Mouse (Mus musculus) kidney, embryonic 15.5 days (tissue): ENCODE data around the gene Fgd5. TPM values are rescaled to one million over a fixed set of nuclear protein-coding genes. Genes with fewer than 3 reads are reported as not detected.
A peak's percentile ranks its signal among the peaks of the same experiment; 100 is the strongest.
"Not testable (repeated sequence)": the region's sequence is repeated elsewhere in the genome, so short reads cannot be mapped to it uniquely, and the experiment has no call there.

Source experiments
- ATAC-seq: fragments of 200-750 bp; cut with Nextera tagmentation; replicated peaks from 2 replicates; pipeline ENCODE4 v1.8.0; 2017; ENCODE audit warnings: moderate TSS enrichment; ENCODE audit not compliant: low FRiP score
- H3K27ac ChIP-seq: fragments of 300-500 bp; sonication (generic); 2 replicates; pipeline ENCODE4 v1.5.1; 2015; ENCODE audit warnings: mild to moderate bottlenecking, inconsistent platforms
- H3K27me3 ChIP-seq: fragments of 300-500 bp; sonication (generic); 2 replicates; pipeline ENCODE4 v1.6.1; 2015; ENCODE audit warnings: inconsistent platforms
- H3K36me3 ChIP-seq: fragments of 300-500 bp; sonication (generic); 2 replicates; pipeline ENCODE4 v1.6.1; 2015; ENCODE audit warnings: inconsistent platforms
- H3K4me1 ChIP-seq: fragments of 300-500 bp; sonication (generic); 2 replicates; pipeline ENCODE4 v1.6.1; 2015; ENCODE audit warnings: inconsistent platforms
- H3K4me2 ChIP-seq: fragments of 300-500 bp; sonication (generic); 2 replicates; pipeline ENCODE4 v1.6.1; 2015; ENCODE audit warnings: moderate library complexity, mild to moderate bottlenecking, inconsistent platforms
- H3K4me3 ChIP-seq: fragments of 300-500 bp; sonication (generic); replicated peaks from 2 replicates; pipeline ENCODE4 v1.5.1; 2015; ENCODE audit warnings: mild to moderate bottlenecking, inconsistent platforms
- H3K9ac ChIP-seq: fragments of 300-500 bp; sonication (generic); 2 replicates; pipeline ENCODE4 v1.6.1; 2015; ENCODE audit warnings: mild to moderate bottlenecking, inconsistent platforms
- H3K9me3 ChIP-seq: fragments of 300-500 bp; sonication (generic); replicated peaks from 2 replicates; pipeline ENCODE4 v1.6.1; 2016; ENCODE audit warnings: inconsistent platforms
- WGBS: fragments of 180-500 bp; shearing (Covaris S2); methylation state at CpG from one replicate; pipeline ENCODE4 v1.1.7; 2015; ENCODE audit warnings: mixed read lengths; 5-methylcytosine and 5-hydroxymethylcytosine counted together
- polyA plus RNA-seq: library from polyadenylated mRNA; unstranded; fragments of >200 nt; fragmentation: Nextera tagmentation; extraction: Ambion mirVana; gene quantifications from 2 replicates; pipeline ENCODE4 v1.2.1, GENCODE M21; 2015

The Fgd5 gene
- polyA plus RNA-seq: 18.1 and 18.7 TPM in 2 replicates

- peaks cover 51% of the 10 kb centered on the region for H3K27me3 ChIP-seq
- H3K9ac ChIP-seq: peak within 1 kb of the TSS; percentile 60
- peaks cover 34% of the 10 kb centered on the region for H3K4me1 ChIP-seq
- H3K9me3 ChIP-seq: no peaks in the 10 kb centered on the region
- WGBS: under 1% methylated on average over 61 of the region's 62 CpGs
- H3K4me3 ChIP-seq: peak within 1 kb of the TSS; percentile 61
- H3K27ac ChIP-seq: peak within 1 kb of the TSS; percentile 60
- H3K36me3 ChIP-seq: no peaks in the 10 kb centered on the region
- peak within 1 kb of the TSS; percentile 82 for H3K4me2 ChIP-seq
- peak; percentile 79 for ATAC-seq
Observed at GRCm38 (mm10) chr6:91978371-91979300, at the start of gene Fgd5. Gene Fgd5, plus strand, starts transcription at chr6:91978878.

- Histone ChIP-seq H3K4me1 (no peaks in the 10 kb centered on the region), H3K27me3 (no peaks in the 10 kb centered on the region), H3K4me2 (no peak overlapping the region), H3K27ac (0 out of 2 replicates have a peak overlapping the region, but pooled peaks have one; percentile 34), H3K4me3 (no peak overlapping the region), H3K9ac (no peak overlapping the region), H3K36me3 (no peaks in the 10 kb centered on the region), H3K9me3 (no peaks in the 10 kb centered on the region)
- ATAC-seq: no peak
- WGBS: 74% methylated on average over 5 of the region's 5 CpGs
Observed at GRCm38 (mm10) chr6:91931231-91931630, 47.4 kb upstream of the Fgd5 start.

- H3K9ac ChIP-seq: no peak overlapping the region
- H3K4me2 ChIP-seq: no peak overlapping the region
- H3K27ac ChIP-seq: no peak overlapping the region
- no peaks in the 10 kb centered on the region for H3K36me3 ChIP-seq
- peaks cover 14% of the 10 kb centered on the region for H3K4me1 ChIP-seq
- ATAC-seq: no peak
- WGBS: 37% methylated on average over 4 of the region's 4 CpGs
- H3K9me3 ChIP-seq: no peaks in the 10 kb centered on the region
- H3K27me3 ChIP-seq: no peaks in the 10 kb centered on the region
- H3K4me3 ChIP-seq: no peak overlapping the region
Observed at GRCm38 (mm10) chr6:91938491-91938890, 40.2 kb upstream of the Fgd5 start.

GRCm38 (mm10) chr6:91948426-91948825 lies 30.3 kb upstream of the Fgd5 start:
- H3K9ac ChIP-seq: no peak overlapping the region
- no peaks in the 10 kb centered on the region for H3K9me3 ChIP-seq
- H3K27ac ChIP-seq: no peak overlapping the region
- peaks cover 7% of the 10 kb centered on the region for H3K4me1 ChIP-seq
- H3K4me3 ChIP-seq: no peak overlapping the region
- no peak for ATAC-seq
- WGBS: 52% methylated on average over 2 of the region's 2 CpGs
- H3K36me3 ChIP-seq: no peaks in the 10 kb centered on the region
- H3K27me3 ChIP-seq: no peaks in the 10 kb centered on the region
- H3K4me2 ChIP-seq: no peak overlapping the region

GRCm38 (mm10) chr6:91958015-91958414 lies 20.7 kb upstream of the Fgd5 start:
- not testable (repeated sequence) for H3K9me3 ChIP-seq, H3K9ac ChIP-seq, ATAC-seq, H3K27ac ChIP-seq, H3K4me3 ChIP-seq, H3K4me2 ChIP-seq, H3K36me3 ChIP-seq
- Histone ChIP-seq H3K27me3 (peaks cover 14% of the 10 kb centered on the region; the same call in 1 of the 2 replicates), H3K4me1 (peaks cover 38% of the 10 kb centered on the region)
- WGBS: 25% methylated on average over 1 of the region's 8 CpGs

GRCm38 (mm10) chr6:91960028-91960811 lies 18.5 kb upstream of the Fgd5 start:
- no peaks in the 10 kb centered on the region for H3K36me3 ChIP-seq
- H3K4me1 ChIP-seq: peaks cover 52% of the 10 kb centered on the region
- H3K27me3 ChIP-seq: peaks cover 17% of the 10 kb centered on the region; the same call in 1 of the 2 replicates
- H3K4me3 ChIP-seq: no peak overlapping the region; the same call in 1 of the 2 replicates
- WGBS: 24% methylated on average over 8 of the region's 8 CpGs
- no peak overlapping the region for H3K9ac ChIP-seq
- H3K4me2 ChIP-seq: peak overlapping the region; percentile 42
- no peaks in the 10 kb centered on the region for H3K9me3 ChIP-seq
- H3K27ac ChIP-seq: peak overlapping the region; percentile 91
- peak; percentile 79 for ATAC-seq

- Histone ChIP-seq H3K27ac (peak overlapping the region; percentile 67), H3K4me1 (peaks cover 80% of the 10 kb centered on the region), H3K9ac (no peak overlapping the region), H3K4me3 (no peak overlapping the region), H3K36me3 (no peaks in the 10 kb centered on the region), H3K9me3 (no peaks in the 10 kb centered on the region), H3K4me2 (no peak overlapping the region), H3K27me3 (peaks cover 21% of the 10 kb centered on the region; the same call in 1 of the 2 replicates)
- peak; percentile 63 for ATAC-seq
- 6% methylated on average over 4 of the region's 4 CpGs for WGBS
Observed at GRCm38 (mm10) chr6:91963429-91963828, 15.2 kb upstream of the Fgd5 start.

- no peak overlapping the region for H3K4me3 ChIP-seq
- H3K27ac ChIP-seq: no peak overlapping the region
- H3K4me2 ChIP-seq: no peak overlapping the region
- peaks cover 21% of the 10 kb centered on the region; the same call in 1 of the 2 replicates for H3K27me3 ChIP-seq
- no peak overlapping the region for H3K9ac ChIP-seq
- ATAC-seq: no peak
- no peaks in the 10 kb centered on the region for H3K36me3 ChIP-seq
- WGBS: 79% methylated on average over 8 of the region's 8 CpGs
- no peaks in the 10 kb centered on the region for H3K9me3 ChIP-seq
- peaks cover 74% of the 10 kb centered on the region for H3K4me1 ChIP-seq
Observed at GRCm38 (mm10) chr6:91965060-91965459, 13.6 kb upstream of the Fgd5 start.

- WGBS: 43% methylated on average over 6 of the region's 6 CpGs
- Histone ChIP-seq H3K4me2 (no peak overlapping the region), H3K27ac (no peak overlapping the region), H3K27me3 (peaks cover 21% of the 10 kb centered on the region; the same call in 1 of the 2 replicates), H3K4me1 (peaks cover 65% of the 10 kb centered on the region), H3K4me3 (no peak overlapping the region), H3K9me3 (no peaks in the 10 kb centered on the region), H3K36me3 (no peaks in the 10 kb centered on the region), H3K9ac (no peak overlapping the region)
- ATAC-seq: no peak
Observed at GRCm38 (mm10) chr6:91966006-91966405, 12.7 kb upstream of the Fgd5 start.

GRCm38 (mm10) chr6:91972201-91972646 lies 6.5 kb upstream of the Fgd5 start:
- Histone ChIP-seq H3K9ac (no peak overlapping the region), H3K4me1 (peaks cover 31% of the 10 kb centered on the region), H3K9me3 (no peaks in the 10 kb centered on the region), H3K27ac (peak overlapping the region; percentile 75), H3K4me3 (no peak overlapping the region), H3K27me3 (peaks cover 14% of the 10 kb centered on the region), H3K4me2 (no peak overlapping the region; the same call in 1 of the 2 replicates), H3K36me3 (no peaks in the 10 kb centered on the region)
- peak; percentile 82 for ATAC-seq
- WGBS: 34% methylated on average over 9 of the region's 9 CpGs

GRCm38 (mm10) chr6:91973972-91974371 lies 4.7 kb upstream of the Fgd5 start:
- Histone ChIP-seq H3K36me3 (no peaks in the 10 kb centered on the region), H3K27me3 (peaks cover 27% of the 10 kb centered on the region), H3K4me1 (peaks cover 31% of the 10 kb centered on the region), H3K27ac (no peak overlapping the region), H3K4me3 (no peak overlapping the region), H3K9me3 (no peaks in the 10 kb centered on the region), H3K9ac (no peak overlapping the region), H3K4me2 (no peak overlapping the region)
- ATAC-seq: no peak
- WGBS: 65% methylated on average over 6 of the region's 6 CpGs
